Mouse (Mus musculus) testis, adult 2 months (tissue): Measurements from ENCODE around the gene Eif2b3.

Source experiments
- CTCF ChIP-seq: fragments of 200-500 bp; IDR thresholded peaks from 2 replicates; pipeline ENCODE4 v1.5.1; 2012; ENCODE audit warnings: low read depth, mild to moderate bottlenecking, inconsistent platforms, low read length, moderate library complexity; ENCODE audit not compliant: control insufficient read depth, insufficient read depth, insufficient replicate concordance
- POLR2A ChIP-seq: fragments of 200-500 bp; IDR thresholded peaks from 2 replicates; pipeline ENCODE4 v1.6.1; 2012; ENCODE audit warnings: low read depth, mild to moderate bottlenecking, inconsistent platforms, low read length, moderate library complexity; ENCODE audit not compliant: control insufficient read depth

GRCm38 (mm10) chr4:117069647-117070046 lies 50.4 kb downstream of the Eif2b3 start:
- no peak for TF ChIP-seq CTCF
- TF ChIP-seq POLR2A, result no peak
